Mouse (Mus musculus): ENCODE data around the gene Foxk2. TPM values are rescaled to one million over a fixed set of nuclear protein-coding genes. Genes with fewer than 3 reads are reported as not detected.

The Foxk2 gene
- polyA plus RNA-seq, 1 experiment from 2014 or later, result 13.0 TPM

GRCm38 (mm10) chr11:121235475-121236238 lies 24.1 kb upstream of the Foxk2 start:
- WGBS, result 25% methylated on average over 9 of the region's 9 CpGs
- Histone ChIP-seq H3K9me3 (no peaks in the 10 kb centered on the region), H3K9ac (replicated peaks) (peak overlapping the region; percentile 71; the same call in 1 of the 2 replicates), H3K4me3 (replicated peaks) (0 out of 2 replicates have a peak overlapping the region, but pooled peaks have one; percentile 79), H3K27ac (peak overlapping the region; percentile 100), H3K27me3 (no peaks in the 10 kb centered on the region), H3K4me2 (replicated peaks) (peak overlapping the region; percentile 57), H3K4me1 (replicated peaks) (peaks cover 36% of the 10 kb centered on the region), H3K36me3 (peaks cover 16% of the 10 kb centered on the region)
- ATAC-seq, result no peak

GRCm38 (mm10) chr11:121236564-121237344 lies 23.0 kb upstream of the Foxk2 start, which contains the start of gene Narf:
Narf (plus strand) TSS chr11:121237253.
- Histone ChIP-seq H3K9ac (replicated peaks) (peak within 1 kb of the TSS; percentile 88), H3K27ac (peak within 1 kb of the TSS; percentile 100), H3K9me3 (no peaks in the 10 kb centered on the region), H3K4me1 (replicated peaks) (peaks cover 47% of the 10 kb centered on the region), H3K4me2 (replicated peaks) (peak within 1 kb of the TSS; percentile 68), H3K4me3 (replicated peaks) (peak within 1 kb of the TSS; percentile 79), H3K27me3 (no peaks in the 10 kb centered on the region), H3K36me3 (peaks cover 26% of the 10 kb centered on the region)
- ATAC-seq, result peak; percentile 99
- WGBS, result under 1% methylated on average over 50 of the region's 50 CpGs

GRCm38 (mm10) chr11:121237345-121238128 lies 22.3 kb upstream of the Foxk2 start:
- WGBS, result 5% methylated on average over 28 of the region's 28 CpGs
- Histone ChIP-seq H3K4me2 (replicated peaks) (peak overlapping the region; percentile 68), H3K27me3 (no peaks in the 10 kb centered on the region), H3K27ac (peak overlapping the region; percentile 98), H3K9me3 (no peaks in the 10 kb centered on the region), H3K4me3 (replicated peaks) (peak overlapping the region; percentile 79), H3K4me1 (replicated peaks) (peaks cover 52% of the 10 kb centered on the region), H3K9ac (replicated peaks) (peak overlapping the region; percentile 88), H3K36me3 (peaks cover 34% of the 10 kb centered on the region)
- ATAC-seq, result peak; percentile 1

GRCm38 (mm10) chr11:121239669-121240068 lies 20.1 kb upstream of the Foxk2 start:
- no peak overlapping the region; the same call in 1 of the 2 replicates for H3K9ac ChIP-seq (replicated peaks)
- WGBS, result 95% methylated on average over 2 of the region's 2 CpGs
- no peak overlapping the region for H3K27ac ChIP-seq
- H3K9me3 ChIP-seq, result no peaks in the 10 kb centered on the region
- peaks cover 54% of the 10 kb centered on the region for H3K36me3 ChIP-seq
- H3K27me3 ChIP-seq, result no peaks in the 10 kb centered on the region
- H3K4me2 ChIP-seq (replicated peaks), result peak overlapping the region; percentile 68
- ATAC-seq, result no peak
- no peak overlapping the region; the same call in 1 of the 2 replicates for H3K4me3 ChIP-seq (replicated peaks)
- peaks cover 52% of the 10 kb centered on the region for H3K4me1 ChIP-seq (replicated peaks)

GRCm38 (mm10) chr11:121250196-121250595 lies 9.6 kb upstream of the Foxk2 start:
- Histone ChIP-seq H3K9ac (replicated peaks) (no peak overlapping the region), H3K4me2 (replicated peaks) (no peak overlapping the region), H3K27ac (no peak overlapping the region), H3K4me1 (replicated peaks) (no peaks in the 10 kb centered on the region), H3K36me3 (peaks cover 97% of the 10 kb centered on the region), H3K27me3 (no peaks in the 10 kb centered on the region), H3K4me3 (replicated peaks) (no peak overlapping the region), H3K9me3 (no peaks in the 10 kb centered on the region)
- 90% methylated on average over 8 of the region's 8 CpGs for WGBS
- no peak for ATAC-seq

- peak overlapping the region; percentile 100 for H3K4me3 ChIP-seq (replicated peaks)
- H3K4me2 ChIP-seq (replicated peaks), result peak overlapping the region; percentile 96
- ATAC-seq, result peak; percentile 28
- H3K27me3 ChIP-seq, result no peaks in the 10 kb centered on the region
- H3K36me3 ChIP-seq, result peaks cover 44% of the 10 kb centered on the region
- no peaks in the 10 kb centered on the region for H3K9me3 ChIP-seq
- peak overlapping the region; percentile 95 for H3K27ac ChIP-seq
- WGBS, result under 1% methylated on average over 58 of the region's 60 CpGs
- H3K4me1 ChIP-seq (replicated peaks), result peaks cover 35% of the 10 kb centered on the region
- peak overlapping the region; percentile 99 for H3K9ac ChIP-seq (replicated peaks)
Measured at GRCm38 (mm10) chr11:121260211-121260906, 569 bp downstream of the Foxk2 start.

GRCm38 (mm10) chr11:121261074-121261473 lies 1.3 kb downstream of the Foxk2 start:
- H3K27ac ChIP-seq, result 0 out of 2 replicates have a peak overlapping the region, but pooled peaks have one; percentile 95

GRCm38 (mm10) chr11:121277516-121277915 lies 17.7 kb downstream of the Foxk2 start:
- Histone ChIP-seq H3K36me3 (0 out of 2 replicates have a peak, but pooled peaks cover 3% of the 10 kb centered on the region), H3K4me2 (replicated peaks) (no peak overlapping the region), H3K9ac (replicated peaks) (no peak overlapping the region), H3K27me3 (no peaks in the 10 kb centered on the region), H3K9me3 (no peaks in the 10 kb centered on the region), H3K4me3 (replicated peaks) (no peak overlapping the region), H3K4me1 (replicated peaks) (peaks cover 9% of the 10 kb centered on the region; the same call in 1 of the 2 replicates), H3K27ac (no peak overlapping the region)
- WGBS, result 91% methylated on average over 8 of the region's 8 CpGs
- ATAC-seq, result no peak

More at GRCm38 (mm10) chr11:121261074-121261473, 1.3 kb downstream of the Foxk2 start:
- Histone ChIP-seq H3K4me1 (replicated peaks) (peaks cover 35% of the 10 kb centered on the region), H3K9ac (replicated peaks) (peak overlapping the region; percentile 99), H3K27me3 (no peaks in the 10 kb centered on the region), H3K9me3 (no peaks in the 10 kb centered on the region), H3K4me2 (replicated peaks) (peak overlapping the region; percentile 96), H3K36me3 (peaks cover 37% of the 10 kb centered on the region), H3K4me3 (replicated peaks) (peak overlapping the region; percentile 100)
- 46% methylated on average over 2 of the region's 2 CpGs for WGBS
- ATAC-seq, result no peak

GRCm38 (mm10) chr11:121278011-121278410 lies 18.2 kb downstream of the Foxk2 start:
- Histone ChIP-seq H3K9ac (replicated peaks) (no peak overlapping the region), H3K9me3 (no peaks in the 10 kb centered on the region), H3K36me3 (0 out of 2 replicates have a peak, but pooled peaks cover 3% of the 10 kb centered on the region), H3K27ac (no peak overlapping the region), H3K4me2 (replicated peaks) (no peak overlapping the region), H3K4me1 (replicated peaks) (peaks cover 9% of the 10 kb centered on the region; the same call in 1 of the 2 replicates), H3K4me3 (replicated peaks) (no peak overlapping the region), H3K27me3 (no peaks in the 10 kb centered on the region)
- 89% methylated on average over 3 of the region's 3 CpGs for WGBS
- ATAC-seq, result no peak

- 87% methylated on average over 6 of the region's 6 CpGs for WGBS
- Histone ChIP-seq H3K36me3 (peaks cover 30% of the 10 kb centered on the region), H3K9me3 (no peaks in the 10 kb centered on the region), H3K27ac (no peak overlapping the region), H3K27me3 (no peaks in the 10 kb centered on the region), H3K4me3 (replicated peaks) (no peak overlapping the region), H3K4me1 (replicated peaks) (peaks cover 9% of the 10 kb centered on the region; the same call in 1 of the 2 replicates), H3K9ac (replicated peaks) (no peak overlapping the region), H3K4me2 (replicated peaks) (no peak overlapping the region)
- no peak for ATAC-seq
Measured at GRCm38 (mm10) chr11:121282911-121283310, 23.1 kb downstream of the Foxk2 start.

GRCm38 (mm10) chr11:121289859-121290258 lies 30.1 kb downstream of the Foxk2 start:
- 93% methylated on average over 3 of the region's 3 CpGs for WGBS
- Histone ChIP-seq H3K27ac (no peak overlapping the region), H3K4me3 (replicated peaks) (no peak overlapping the region), H3K36me3 (peaks cover 88% of the 10 kb centered on the region), H3K27me3 (no peaks in the 10 kb centered on the region), H3K9me3 (no peaks in the 10 kb centered on the region), H3K9ac (replicated peaks) (no peak overlapping the region), H3K4me2 (replicated peaks) (no peak overlapping the region), H3K4me1 (replicated peaks) (no peaks in the 10 kb centered on the region)
- ATAC-seq, result no peak
